Mouse (Mus musculus): ENCODE data around the gene Kcnip1.

DNA sequence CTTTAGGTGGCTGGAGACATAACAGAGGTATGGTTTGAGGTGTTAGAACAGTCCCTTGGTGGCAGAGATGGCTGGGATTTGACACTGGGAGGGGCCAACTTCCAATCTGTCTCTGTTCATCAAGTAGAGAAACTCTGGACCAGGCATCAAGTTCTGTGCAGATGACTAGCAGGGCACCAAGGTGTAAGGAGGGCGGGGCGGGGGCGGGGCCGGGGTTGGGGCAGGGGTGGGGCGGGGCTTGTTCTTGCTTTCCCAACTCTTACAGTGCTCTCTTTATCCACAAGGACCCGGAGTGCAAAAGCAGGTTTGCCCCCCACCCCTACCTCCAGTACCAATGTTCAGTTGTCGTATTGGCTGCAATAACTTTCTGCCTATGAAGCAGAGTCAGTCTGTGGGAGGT is 30.8 kb downstream of the Kcnip1 start:
- no peak for TF ChIP-seq CTCF (conservative IDR thresholded peaks at IDR 0.05; ENCODE audit: insufficient read depth, insufficient read length, low read depth, low read length)
- TF ChIP-seq POLR2A (IDR thresholded peaks at IDR 0.05; ENCODE audit: low read depth, low read length), result no peak
